Mouse (Mus musculus): ENCODE measurements around the gene Gm4836.
"Not testable (repeated sequence)": the region's sequence is repeated elsewhere in the genome, so short reads cannot be mapped to it uniquely, and the experiment has no call there.

Gene Gm4836

DNA sequence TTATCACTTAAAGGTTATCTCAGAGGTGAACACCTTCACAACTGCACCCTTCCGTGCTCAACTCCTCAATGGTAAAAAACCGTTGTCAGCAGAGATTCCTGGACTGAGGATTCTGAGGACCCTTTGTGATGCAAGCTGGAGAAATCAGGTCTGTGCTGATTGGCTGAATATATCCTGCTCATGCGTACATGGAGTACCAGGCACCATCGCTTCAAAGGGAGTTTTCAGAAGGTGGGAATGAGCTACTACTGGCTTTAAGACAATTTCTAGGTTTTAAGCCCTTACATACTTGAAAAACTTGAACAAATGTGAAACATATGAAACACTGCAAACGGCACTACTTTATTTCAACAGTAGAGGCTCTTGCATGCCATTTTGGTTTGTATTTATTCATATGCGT lies at the start of gene Gm4836:
Gene Gm4836, minus strand, starts transcription at position 101 of the 400 bp plus-strand sequence.
- DNase-seq (ENCODE audit: low spot score in 2 of 2): not testable (repeated sequence)

All from spleen, postnatal 36 days (tissue).